Mouse (Mus musculus) gastrocnemius, adult 2 months (tissue): ENCODE results near the gene Ccdc81. TPM values are rescaled to one million over a fixed set of nuclear protein-coding genes. Genes with fewer than 3 reads are reported as not detected.
A peak's percentile ranks its signal among the peaks of the same experiment; 100 is the strongest.

Source experiments
- DNase-seq: peaks from one replicate; pipeline ENCODE4 v3.0.0; 2022
- H3K27ac ChIP-seq: fragments of 200-600 bp; 2 replicates; pipeline ENCODE4 v1.8.1; 2022; ENCODE audit warnings: mild to moderate bottlenecking
- H3K4me3 ChIP-seq: fragments of 200-600 bp; 2 replicates; pipeline ENCODE4 v1.8.1; 2022; ENCODE audit warnings: mild to moderate bottlenecking, moderate library complexity
- CTCF ChIP-seq: fragments of 200-600 bp; IDR thresholded peaks from 2 replicates; pipeline ENCODE4 v1.8.1; 2022; ENCODE audit warnings: antibody characterized with exemption, mild to moderate bottlenecking, moderate library complexity
- intact Hi-C: fragments of 180-260 bp; cut with DNase I; formaldehyde crosslinking; loops from one replicate; pipeline ENCODE4 v1.15.1; 2025
- total RNA-seq, 2 experiments: library from RNA; stranded (reverse); gene quantifications; 2 replicates each; pipeline ENCODE4 v1.2.3; 2021

The Ccdc81 gene
- total RNA-seq, 2 experiments from 2014 or later = not detected

GRCm38 (mm10) chr7:89829201-89829600, 74.2 kb downstream of the Ccdc81 start:
- intact Hi-C loops = no loop called here
- DNase-seq = peak; percentile 26
- peak; percentile 57 for TF ChIP-seq CTCF

GRCm38 (mm10) chr7:89828436-89829065, 74.9 kb downstream of the Ccdc81 start:
- no peak for TF ChIP-seq CTCF
- Histone ChIP-seq H3K27ac (peak overlapping the region; percentile 28; the same call in 1 of the 2 replicates), H3K4me3 (no peak overlapping the region)
- intact Hi-C loops = no loop called here
- DNase-seq = no peak

More at GRCm38 (mm10) chr7:89829201-89829600, 74.2 kb downstream of the Ccdc81 start:
- no peak overlapping the region for H3K4me3 ChIP-seq
- peak overlapping the region; percentile 28; the same call in 1 of the 2 replicates for H3K27ac ChIP-seq

Other genes starting within 250 kb of the Ccdc81 start
- 100 to 1,000 TPM; 123 to 126 TPM for gene Hikeshi, start 37.6 kb upstream of the Ccdc81 start, total RNA-seq
- gene Eed, start 77.4 kb upstream of the Ccdc81 start, total RNA-seq = 10 to 100 TPM; 37.9 to 39.3 TPM
- 10 to 100 TPM; 87.9 to 93.4 TPM for gene Picalm, start 226.6 kb upstream of the Ccdc81 start, total RNA-seq